Mouse (Mus musculus): ENCODE data around the gene Fbxo30. TPM values are rescaled to one million over a fixed set of nuclear protein-coding genes. Genes with fewer than 3 reads are reported as not detected.

The Fbxo30 gene
- polyA plus RNA-seq, 1 experiment from 2014 or later, result 24.2 TPM

DNA sequence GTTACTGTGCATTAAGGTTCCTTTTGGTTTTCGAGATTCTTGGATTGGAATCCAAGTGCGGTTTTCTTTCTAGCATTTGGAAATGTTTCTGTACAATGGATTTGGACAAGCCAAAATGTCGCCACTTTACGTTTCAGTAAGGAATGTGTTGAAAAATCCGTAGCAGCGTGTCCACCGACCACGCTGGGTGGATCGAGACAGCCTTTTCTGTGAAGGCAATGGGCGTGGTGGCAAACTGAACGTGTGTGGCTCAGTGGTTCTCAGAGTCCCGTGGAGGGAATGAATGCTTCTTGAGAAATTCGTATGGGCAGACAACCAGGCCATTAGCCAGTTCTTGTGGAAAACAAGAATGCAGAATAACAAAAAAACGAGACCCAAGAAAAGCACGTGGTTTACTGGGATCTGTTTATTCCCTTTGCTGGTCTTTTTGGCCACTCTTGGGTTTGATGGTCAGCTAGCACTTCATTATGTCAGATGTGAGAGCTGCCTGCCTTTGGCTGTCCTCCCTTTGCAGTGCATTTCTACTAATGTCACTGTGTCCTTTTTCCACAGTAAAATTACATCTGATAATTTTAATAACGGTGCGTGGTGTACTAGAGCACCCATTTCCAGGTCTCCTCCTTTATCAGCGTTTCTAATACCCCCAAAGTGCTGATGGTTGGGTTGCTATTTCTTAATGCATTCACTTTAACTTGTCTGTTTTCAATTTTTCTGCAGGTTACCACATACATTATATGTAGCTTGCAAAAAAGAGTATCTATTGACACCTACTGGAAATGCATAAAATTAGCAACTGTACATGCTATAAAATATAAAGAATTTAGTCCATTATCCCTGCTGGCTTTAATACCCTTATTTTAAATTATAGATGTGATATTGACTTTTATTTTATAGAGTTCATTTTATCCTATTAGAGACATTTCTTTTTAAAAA lies 63.7 kb downstream of the Fbxo30 start:
- H3K36me3 ChIP-seq (ENCODE audit: control insufficient read depth, insufficient read depth, low read length), result no peaks in the 10 kb centered on the region
- H3K9me3 ChIP-seq (ENCODE audit: control insufficient read depth, low read length), result no peaks in the 10 kb centered on the region
- H3K4me3 ChIP-seq (ENCODE audit: low read depth, low read length), result no peak overlapping the region
- H3K4me2 ChIP-seq (ENCODE audit: low read depth, low read length), result peak overlapping the region; percentile 73; the same call in 1 of the 2 replicates
- DNase-seq (ENCODE audit: low spot score) (no peak), ATAC-seq (ENCODE audit: low read depth) (no peak)
- H3K4me1 ChIP-seq (ENCODE audit: control insufficient read depth, insufficient read depth, low read length), result no peaks in the 10 kb centered on the region; the same call in 1 of the 2 replicates
- no peak overlapping the region for H3K9ac ChIP-seq (ENCODE audit: low read depth, low read length)
- 74% methylated on average over 18 of the region's 18 CpGs for WGBS
- no peaks in the 10 kb centered on the region for H3K27me3 ChIP-seq (replicated peaks; ENCODE audit: control insufficient read depth, insufficient read depth, low read length)
- H3K27ac ChIP-seq (replicated peaks; ENCODE audit: low read depth, low read length), result no peak overlapping the region

Other genes starting within 250 kb of the Fbxo30 start
- gene Grm1, start 199.0 kb upstream of the Fbxo30 start, polyA plus RNA-seq (2014; fragmentation: Nextera tagmentation; extraction: Ambion mirVana), result 0.04 TPM in 1 of 2 replicates, not detected in the other
- 16.7 and 16.9 TPM in 2 replicates for gene Shprh, start 131.9 kb upstream of the Fbxo30 start, polyA plus RNA-seq (2014; fragmentation: Nextera tagmentation; extraction: Ambion mirVana)
- 0.90 and 1.0 TPM in 2 replicates for gene Epm2a, start 62.1 kb downstream of the Fbxo30 start, polyA plus RNA-seq (2014; fragmentation: Nextera tagmentation; extraction: Ambion mirVana)

Measured in embryonic facial prominence, embryonic 14.5 days (tissue).